Mouse (Mus musculus) layer of hippocampus, postnatal 25 days (tissue): Measurements from ENCODE around the gene Abhd17b. TPM values are rescaled to one million over a fixed set of nuclear protein-coding genes. Genes with fewer than 3 reads are reported as not detected.
A peak's percentile ranks its signal among the peaks of the same experiment; 100 is the strongest.

ENCODE experiments used
- DNase-seq, 2 experiments: peaks; one replicate each; pipeline ENCODE4 v3.0.0; 2022; ENCODE audit warnings: mixed read lengths in 2 of 2, low spot score in 1 of 2; ENCODE audit errors: extremely low spot score in 1 of 2
- total RNA-seq, 2 experiments: library from RNA; stranded (reverse); gene quantifications; 2 replicates each; pipeline ENCODE4 v1.2.3; 2021

Abhd17b gene
- total RNA-seq, 2 experiments from 2014 or later = 53.3 to 56.3 TPM

DNA sequence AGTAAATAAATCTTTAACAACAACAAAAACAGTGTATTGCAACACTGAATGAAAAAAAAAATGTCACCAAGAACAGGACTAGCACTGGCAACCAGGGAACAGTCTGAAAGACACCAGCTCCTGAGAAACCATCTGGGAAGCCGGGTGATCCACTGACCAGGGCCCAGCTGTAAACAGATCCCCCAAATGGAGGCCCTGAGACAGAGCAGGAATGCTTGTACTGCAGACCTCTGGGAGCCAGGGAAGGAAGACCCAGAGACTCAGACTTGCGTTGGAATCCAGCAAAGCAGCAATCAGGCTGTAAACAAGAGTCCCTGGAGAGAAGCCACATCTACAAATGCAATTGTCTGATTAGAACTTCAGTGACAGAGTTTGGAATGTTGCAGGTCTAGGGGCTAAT is 74.1 kb downstream of the Abhd17b start:
- DNase-seq = no peak

DNA sequence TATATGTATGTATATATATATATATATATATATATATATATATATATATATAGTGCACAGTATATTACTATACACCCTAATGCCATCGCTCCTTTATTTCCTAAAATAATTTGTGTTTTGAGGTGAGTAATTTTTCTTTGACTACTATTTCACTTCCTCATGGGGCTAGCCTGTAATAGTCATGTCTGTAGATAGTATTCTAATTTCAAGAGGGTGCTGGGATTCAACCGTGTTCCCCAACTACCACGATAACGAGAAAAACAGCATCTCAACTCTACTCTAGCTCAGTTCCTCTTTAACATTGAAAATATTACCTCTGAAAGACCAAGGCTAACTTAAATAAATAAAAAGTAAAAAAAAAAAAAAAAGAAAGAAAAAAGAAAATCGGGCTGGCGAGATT is 75.4 kb downstream of the Abhd17b start:
- DNase-seq = no peak

DNA sequence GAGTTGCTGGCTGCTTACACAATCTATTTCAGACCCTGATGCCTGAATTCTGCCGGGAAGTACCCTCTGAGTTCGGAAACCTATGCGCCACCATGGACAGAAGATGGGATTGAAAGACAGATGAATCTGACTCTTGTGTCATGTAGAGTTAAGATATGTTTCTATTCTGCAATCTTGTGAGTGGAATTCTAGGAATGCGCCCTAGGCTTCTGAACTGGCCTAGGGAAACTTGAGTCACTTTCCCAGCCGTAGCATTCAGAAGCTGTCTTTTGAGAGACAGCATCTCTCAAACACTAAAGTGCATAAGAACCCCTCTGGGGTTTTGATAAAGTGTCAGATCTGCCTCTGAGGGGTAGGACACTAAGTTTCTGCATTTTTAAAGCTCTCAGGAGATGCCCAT is 78.9 kb downstream of the Abhd17b start:
- no peak for DNase-seq

DNA sequence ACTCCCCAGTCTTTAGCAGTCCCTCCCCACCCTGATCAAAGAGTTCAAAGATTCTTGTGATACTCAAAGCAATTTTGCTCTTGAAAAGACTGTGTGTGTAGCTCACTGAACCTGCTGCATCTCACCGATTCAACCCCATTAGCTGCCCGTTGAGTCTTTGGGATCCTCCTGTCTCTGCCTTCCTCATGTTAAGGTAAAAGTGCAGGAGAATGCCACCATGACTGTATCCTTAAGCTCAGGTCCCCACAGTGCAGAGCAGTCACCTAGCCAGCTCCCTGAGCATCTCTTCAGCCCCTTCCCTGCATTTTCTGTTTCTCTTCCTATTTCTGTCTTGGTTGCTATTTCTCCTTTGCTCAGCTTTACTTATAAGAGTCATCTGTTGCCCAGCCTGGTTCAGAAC is 80.2 kb downstream of the Abhd17b start:
- no peak for DNase-seq

DNA sequence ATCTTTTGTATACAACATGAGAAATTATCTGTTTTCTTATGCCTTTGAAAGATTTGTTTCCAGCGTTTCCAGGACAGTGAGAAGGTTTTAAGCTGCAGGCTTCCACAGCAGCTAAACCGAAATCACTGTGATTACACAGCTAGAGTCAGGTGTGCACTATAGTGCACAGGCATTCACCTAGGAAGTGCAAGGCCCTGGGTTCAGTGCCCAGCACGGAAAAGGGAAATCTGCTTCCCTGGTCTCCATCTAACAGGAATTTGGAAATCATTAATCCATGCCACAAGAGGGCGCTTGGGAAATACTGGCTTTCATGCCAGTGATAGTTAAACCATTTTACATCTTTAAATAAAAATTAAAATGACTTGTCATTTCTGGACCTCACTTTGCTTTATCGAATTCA is 81.1 kb downstream of the Abhd17b start:
- peak in 1 of 2 experiments; percentile 68 for DNase-seq

Other genes with a start within 250 kb of the Abhd17b start
- gene Gda, start 179.7 kb upstream of the Abhd17b start, total RNA-seq = 100 to 1,000 TPM; 127 to 128 TPM
- 10 to 100 TPM; 24.8 to 25.5 TPM for gene 1110059E24Rik, start 209 bp upstream of the Abhd17b start, total RNA-seq
- gene Cemip2, start 125.2 kb downstream of the Abhd17b start, total RNA-seq = 10 to 100 TPM; 12.6 to 15.3 TPM